Mouse (Mus musculus) olfactory bulb, adult 2 months (tissue): ENCODE data around the gene Exoc3.

Experiments
- CTCF ChIP-seq: fragments of 200-500 bp; IDR thresholded peaks from 2 replicates; pipeline ENCODE4 v1.5.1; 2012; ENCODE audit warnings: low read depth, mild to moderate bottlenecking, low read length, moderate library complexity; ENCODE audit not compliant: insufficient read depth
- POLR2A ChIP-seq: fragments of 200-500 bp; IDR thresholded peaks from 2 replicates; pipeline ENCODE4 v1.6.1; 2012; ENCODE audit warnings: mild to moderate bottlenecking, low read depth, low read length, moderate library complexity; ENCODE audit not compliant: insufficient read depth

- no peak for TF ChIP-seq CTCF
- no peak for TF ChIP-seq POLR2A
Measured at GRCm38 (mm10) chr13:74140793-74141192, 67.7 kb downstream of the Exoc3 start.
